ENCODE assay signal across 21 mouse cellular contexts in the genomic region with DNA sequence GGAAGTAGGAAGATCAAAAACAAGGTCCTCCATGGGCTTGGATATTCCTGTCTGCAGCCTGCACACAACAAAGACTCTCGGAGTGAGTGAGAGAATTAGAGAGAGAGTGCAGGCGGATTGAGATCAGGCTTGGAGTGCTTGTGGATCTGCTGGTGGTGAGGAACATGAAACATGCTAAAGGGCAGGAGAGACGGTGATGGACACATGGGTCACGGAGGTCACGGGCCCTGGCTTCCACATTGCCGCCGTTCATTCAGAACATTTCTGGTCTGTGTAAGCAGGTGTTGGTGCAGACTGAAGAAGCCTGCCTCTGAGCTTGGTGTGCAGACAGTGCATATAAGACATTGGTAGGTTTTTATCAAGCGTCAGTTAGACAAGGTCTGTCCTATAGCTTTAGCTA. TPM values are rescaled to one million over a fixed set of nuclear protein-coding genes. Genes with fewer than 3 reads are reported as not detected.
DNase-seq lines count a peak whose midpoint lies in the region; ATAC-seq and TF ChIP-seq lines count a peak whose summit lies in the region.
"Had no signal": no experiment of that assay in that cellular context is flagged by ENCODE, and none has a peak within 500 bp of the region (broad histone marks: within the 10 kb centered on the region; RNA-seq: fewer than 3 reads in every experiment).

No protein-coding gene starts in this region.

- peaks cover 18% of the 10 kb centered on the region for H3K4me1 ChIP-seq in hindbrain, embryonic 13.5 days (replicated peaks)
- no peaks in the 10 kb centered on the region; the same call in 1 of the 2 replicates for H3K4me1 ChIP-seq in hindbrain, postnatal 0 days (ENCODE audit: insufficient read depth, low read length)
- H3K4me1 ChIP-seq in midbrain, embryonic 13.5 days (replicated peaks), result 0 out of 2 replicates have a peak, but pooled peaks cover 11% of the 10 kb centered on the region
- H3K4me1 ChIP-seq in midbrain, postnatal 0 days (ENCODE audit: insufficient read depth, low read length), result no peaks in the 10 kb centered on the region
- peaks cover 10% of the 10 kb centered on the region; the same call in 1 of the 2 replicates for H3K4me1 ChIP-seq in stomach, embryonic 16.5 days (ENCODE audit: control insufficient read depth, insufficient read depth, low read length)

- no peak overlapping the region for H3K4me3 ChIP-seq in hindbrain, embryonic 13.5 days
- no peak overlapping the region for H3K4me3 ChIP-seq in hindbrain, postnatal 0 days (ENCODE audit: low read length)
- H3K4me3 ChIP-seq in layer of hippocampus, adult 2 months, result no peak overlapping the region
- H3K4me3 ChIP-seq in midbrain, embryonic 13.5 days (replicated peaks), result no peak overlapping the region
- no peak overlapping the region for H3K4me3 ChIP-seq in midbrain, postnatal 0 days (ENCODE audit: low read depth, low read length)
- H3K4me3 ChIP-seq in stomach, embryonic 16.5 days (replicated peaks; ENCODE audit: low read length), result no peak overlapping the region
- H3K4me3 ChIP-seq: forebrain, embryonic 13.5 days; gastrocnemius, adult 2 months; left cerebral cortex, adult 2 months; megakaryocyte, embryonic 14.5 days had no signal

- no peak for DNase-seq in hindbrain, postnatal 0 days (ENCODE audit: low spot score)
- DNase-seq in layer of hippocampus, adult 2 months (ENCODE audit: low spot score in 2 of 2), result no peak
- no peak for DNase-seq in layer of hippocampus, adult 11-12 months (ENCODE audit: low spot score)
- DNase-seq in midbrain, postnatal 0 days (ENCODE audit: low spot score), result no peak
- no peak for DNase-seq in layer of hippocampus, adult 8-10 months (ENCODE audit: low spot score in 2 of 2)
- DNase-seq: adrenal gland, adult 2 months; cerebellum, adult 11 months; cerebellum, adult 9-11 months; gastrocnemius, adult 2 months; heart, postnatal 4 days; kidney, postnatal 25 days; lung, embryonic 14.5 days; lung, postnatal 36 days; thymus, postnatal 25 days had no signal

- no peak for ATAC-seq in hindbrain, embryonic 13.5 days (ENCODE audit: low FRiP score)
- ATAC-seq in hindbrain, postnatal 0 days, result no peak
- no peak for ATAC-seq in midbrain, embryonic 13.5 days
- no peak for ATAC-seq in midbrain, postnatal 0 days (ENCODE audit: low FRiP score)
- no peak for ATAC-seq in stomach, embryonic 16.5 days (ENCODE audit: insufficient read depth, low FRiP score)
- ATAC-seq: forebrain, embryonic 13.5 days; midbrain, embryonic 16.5 days had no signal

- no peak overlapping the region for H3K4me2 ChIP-seq in hindbrain, embryonic 13.5 days
- no peak overlapping the region for H3K4me2 ChIP-seq in hindbrain, postnatal 0 days (ENCODE audit: low read depth, low read length)
- no peak overlapping the region for H3K4me2 ChIP-seq in midbrain, embryonic 13.5 days (replicated peaks)
- no peak overlapping the region for H3K4me2 ChIP-seq in midbrain, postnatal 0 days (ENCODE audit: low read depth, low read length, poor library complexity, severe bottlenecking)
- no peak overlapping the region for H3K4me2 ChIP-seq in stomach, embryonic 16.5 days (ENCODE audit: low read depth, low read length)
- H3K4me2 ChIP-seq: forebrain, embryonic 13.5 days; lung, embryonic 14.5 days had no signal

- 76% methylated on average over 8 of the region's 8 CpGs for WGBS in hindbrain, embryonic 13.5 days
- WGBS in hindbrain, postnatal 0 days, result 79% methylated on average over 8 of the region's 8 CpGs
- WGBS in midbrain, embryonic 13.5 days, result 89% methylated on average over 8 of the region's 8 CpGs
- 90% methylated on average over 8 of the region's 8 CpGs for WGBS in midbrain, postnatal 0 days
- 65% methylated on average over 8 of the region's 8 CpGs for WGBS in stomach, embryonic 16.5 days

- H3K27ac ChIP-seq in hindbrain, embryonic 13.5 days, result peak overlapping the region; percentile 79
- H3K27ac ChIP-seq in hindbrain, postnatal 0 days, result no peak overlapping the region
- H3K27ac ChIP-seq in layer of hippocampus, adult 2 months, result peak overlapping the region; percentile 71
- peak overlapping the region; percentile 51 for H3K27ac ChIP-seq in midbrain, embryonic 13.5 days
- no peak overlapping the region for H3K27ac ChIP-seq in midbrain, postnatal 0 days (ENCODE audit: low read depth, low read length)
- peak overlapping the region; percentile 92; the same call in 1 of the 2 replicates for H3K27ac ChIP-seq in stomach, embryonic 16.5 days (ENCODE audit: low read length)
- H3K27ac ChIP-seq: forebrain, embryonic 13.5 days; gastrocnemius, adult 2 months had no signal

- H3K9ac ChIP-seq in hindbrain, embryonic 13.5 days, result no peak overlapping the region
- no peak overlapping the region for H3K9ac ChIP-seq in hindbrain, postnatal 0 days (replicated peaks; ENCODE audit: low read length)
- no peak overlapping the region for H3K9ac ChIP-seq in midbrain, embryonic 13.5 days (replicated peaks)
- H3K9ac ChIP-seq in midbrain, postnatal 0 days (replicated peaks; ENCODE audit: low read length, poor library complexity, severe bottlenecking), result no peak overlapping the region
- H3K9ac ChIP-seq in stomach, embryonic 16.5 days (ENCODE audit: low read length), result no peak overlapping the region
- H3K9ac ChIP-seq: forebrain, embryonic 13.5 days; lung, embryonic 14.5 days had no signal

- H3K27me3 ChIP-seq in hindbrain, embryonic 13.5 days, result no peaks in the 10 kb centered on the region
- H3K27me3 ChIP-seq in hindbrain, postnatal 0 days (ENCODE audit: insufficient read depth, low read length), result no peaks in the 10 kb centered on the region
- no peaks in the 10 kb centered on the region for H3K27me3 ChIP-seq in midbrain, embryonic 13.5 days
- no peaks in the 10 kb centered on the region for H3K27me3 ChIP-seq in midbrain, postnatal 0 days (ENCODE audit: insufficient read depth, low read length)
- no peaks in the 10 kb centered on the region for H3K27me3 ChIP-seq in stomach, embryonic 16.5 days (ENCODE audit: control insufficient read depth, insufficient read depth, low read length)
- H3K27me3 ChIP-seq: forebrain, embryonic 13.5 days; megakaryocyte, embryonic 14.5 days had no signal

- H3K9me3 ChIP-seq in hindbrain, embryonic 13.5 days, result no peaks in the 10 kb centered on the region
- no peaks in the 10 kb centered on the region for H3K9me3 ChIP-seq in hindbrain, postnatal 0 days (ENCODE audit: low read length)
- no peaks in the 10 kb centered on the region for H3K9me3 ChIP-seq in midbrain, embryonic 13.5 days
- H3K9me3 ChIP-seq in midbrain, postnatal 0 days (ENCODE audit: low read length), result no peaks in the 10 kb centered on the region
- H3K9me3 ChIP-seq in stomach, embryonic 16.5 days (replicated peaks; ENCODE audit: control insufficient read depth, low read length), result no peaks in the 10 kb centered on the region
- H3K9me3 ChIP-seq: forebrain, embryonic 13.5 days; megakaryocyte, embryonic 14.5 days had no signal

- peaks cover 46% of the 10 kb centered on the region for H3K36me3 ChIP-seq in hindbrain, embryonic 13.5 days
- H3K36me3 ChIP-seq in hindbrain, postnatal 0 days (ENCODE audit: insufficient read depth, low read length), result no peaks in the 10 kb centered on the region; the same call in 1 of the 2 replicates
- peaks cover 53% of the 10 kb centered on the region for H3K36me3 ChIP-seq in midbrain, embryonic 13.5 days
- peaks cover 14% of the 10 kb centered on the region for H3K36me3 ChIP-seq in midbrain, postnatal 0 days (ENCODE audit: insufficient read depth, low read length)
- H3K36me3 ChIP-seq in stomach, embryonic 16.5 days (ENCODE audit: control insufficient read depth, insufficient read depth, low read length), result no peaks in the 10 kb centered on the region

- no peak for TF ChIP-seq CTCF in hindbrain, postnatal 0 days (IDR thresholded peaks at IDR 0.05; ENCODE audit: low read depth)
- TF ChIP-seq CTCF in layer of hippocampus, adult 2 months (conservative IDR thresholded peaks at IDR 0.05), result no peak
- no peak for TF ChIP-seq CTCF in midbrain, postnatal 0 days (IDR thresholded peaks at IDR 0.05)

RNA-seq across cellular contexts. Expression of a gene that starts 50.5 kb away (rescaled TPM):
- 20.5 and 21.7 TPM in 2 replicates for polyA plus RNA-seq in hindbrain, embryonic 13.5 days (2015; fragmentation: Nextera tagmentation; extraction: Ambion mirVana)
- total RNA-seq in hindbrain, postnatal 0 days (2014; rRNA removed), result 20.8 and 36.3 TPM in 2 replicates
- polyA plus RNA-seq in hindbrain, postnatal 0 days (2015; fragmentation: Nextera tagmentation; extraction: Ambion mirVana), result 11.2 and 11.7 TPM in 2 replicates
- total RNA-seq in layer of hippocampus, adult 2 months (2021), result 10 to 100 TPM; 31.1 to 32.4 TPM
- 24.0 and 25.7 TPM in 2 replicates for polyA plus RNA-seq in midbrain, embryonic 13.5 days (2015; fragmentation: Nextera tagmentation; extraction: Ambion mirVana)
- total RNA-seq in midbrain, postnatal 0 days (2014; rRNA removed), result 21.1 and 27.0 TPM in 2 replicates
- polyA plus RNA-seq in midbrain, postnatal 0 days (2015; fragmentation: Nextera tagmentation; extraction: Ambion mirVana), result 9.9 and 11.1 TPM in 2 replicates
- 18.7 and 19.3 TPM in 2 replicates for polyA plus RNA-seq in stomach, embryonic 16.5 days (2015; fragmentation: Nextera tagmentation; extraction: Ambion mirVana)
- total RNA-seq in layer of hippocampus, adult 8-10 months (2022), result 10 to 100 TPM; 29.3 to 34.7 (median 31.2) TPM

RNA-seq across cellular contexts. Expression of a gene that starts 58.0 kb away (rescaled TPM):
- polyA plus RNA-seq in hindbrain, embryonic 13.5 days (2015; fragmentation: Nextera tagmentation; extraction: Ambion mirVana), result 85.0 and 85.8 TPM in 2 replicates
- total RNA-seq in hindbrain, postnatal 0 days (2014; rRNA removed), result 79.7 and 87.2 TPM in 2 replicates
- 82.2 and 83.7 TPM in 2 replicates for polyA plus RNA-seq in hindbrain, postnatal 0 days (2015; fragmentation: Nextera tagmentation; extraction: Ambion mirVana)
- total RNA-seq in layer of hippocampus, adult 2 months (2021), result 10 to 100 TPM; 56.4 to 61.1 TPM
- polyA plus RNA-seq in midbrain, embryonic 13.5 days (2015; fragmentation: Nextera tagmentation; extraction: Ambion mirVana), result 75.3 and 80.9 TPM in 2 replicates
- 84.3 and 88.2 TPM in 2 replicates for total RNA-seq in midbrain, postnatal 0 days (2014; rRNA removed)
- polyA plus RNA-seq in midbrain, postnatal 0 days (2015; fragmentation: Nextera tagmentation; extraction: Ambion mirVana), result 78.6 and 82.1 TPM in 2 replicates
- 127 and 139 TPM in 2 replicates for polyA plus RNA-seq in stomach, embryonic 16.5 days (2015; fragmentation: Nextera tagmentation; extraction: Ambion mirVana)
- total RNA-seq in layer of hippocampus, adult 8-10 months (2022), result 10 to 100 TPM; 68.8 to 72.9 (median 71.6) TPM

Comparison
In these comparisons a context has a peak if more than half of its experiments do, and no peak if none do; other contexts are left out.
1. H3K27ac ChIP-seq: peak in hindbrain, embryonic 13.5 days (single experiment), layer of hippocampus, adult 2 months (single experiment), midbrain, embryonic 13.5 days (single experiment) and stomach, embryonic 16.5 days (single experiment); none in hindbrain, postnatal 0 days (single experiment) and midbrain, postnatal 0 days (single experiment).